Mouse (Mus musculus) thymus, postnatal 25 days (tissue): ENCODE measurements around the gene 2310057J18Rik.
"Not testable (repeated sequence)": the region's sequence is repeated elsewhere in the genome, so short reads cannot be mapped to it uniquely, and the experiment has no call there.

Experiments used
- DNase-seq: peaks from one replicate; pipeline ENCODE4 v3.0.0; 2022

2310057J18Rik gene

GRCm38 (mm10) chr10:28986203-28986602 is at the start of gene 2310057J18Rik:
Gene 2310057J18Rik, minus strand, starts transcription at chr10:28986303.
- DNase-seq = no peak

- DNase-seq = not testable (repeated sequence)
Measured at GRCm38 (mm10) chr10:29029960-29030359, 43.9 kb upstream of the 2310057J18Rik start.

GRCm38 (mm10) chr10:29019496-29020270 is 33.6 kb upstream of the 2310057J18Rik start:
- DNase-seq = no peak

- DNase-seq = no peak
Measured at GRCm38 (mm10) chr10:28997776-28998175, 11.7 kb upstream of the 2310057J18Rik start.

GRCm38 (mm10) chr10:28988990-28989389 is 2.9 kb upstream of the 2310057J18Rik start:
- DNase-seq = no peak

- no peak for DNase-seq
Measured at GRCm38 (mm10) chr10:28968189-28968588, 17.9 kb downstream of the 2310057J18Rik start.

GRCm38 (mm10) chr10:28955138-28955537 is 31.0 kb downstream of the 2310057J18Rik start:
- DNase-seq = peak; percentile 62

GRCm38 (mm10) chr10:28954515-28954914 is 31.6 kb downstream of the 2310057J18Rik start:
- DNase-seq = no peak
